Mouse (Mus musculus): ENCODE measurements around the gene Zbbx. TPM values are rescaled to one million over a fixed set of nuclear protein-coding genes. Genes with fewer than 3 reads are reported as not detected.
A peak's percentile ranks its signal among the peaks of the same experiment; 100 is the strongest.

Gene Zbbx
- total RNA-seq (2014; rRNA removed; ENCODE audit: low replicate concordance) (not detected in 2 replicates), polyA plus RNA-seq (2015; fragmentation: Nextera tagmentation; extraction: Ambion mirVana) (not detected in 2 replicates)

- Histone ChIP-seq H3K36me3 (replicated peaks; ENCODE audit: control insufficient read depth, insufficient read depth, low read length) (no peaks in the 10 kb centered on the region), H3K9ac (replicated peaks; ENCODE audit: low read depth, low read length) (no peak within 1 kb of the TSS), H3K4me1 (ENCODE audit: control insufficient read depth, insufficient read depth) (no peaks in the 10 kb centered on the region), H3K4me3 (ENCODE audit: low read depth, low read length) (peak within 1 kb of the TSS; percentile 14; the same call in 1 of the 2 replicates), H3K4me2 (ENCODE audit: low read depth, low read length) (peak within 1 kb of the TSS; percentile 45; the same call in 1 of the 2 replicates), H3K9me3 (replicated peaks; ENCODE audit: control insufficient read depth, low read length) (no peaks in the 10 kb centered on the region), H3K27me3 (ENCODE audit: control insufficient read depth, insufficient read depth, low read length) (no peaks in the 10 kb centered on the region), H3K27ac (ENCODE audit: low read depth) (no peak within 1 kb of the TSS)
- ATAC-seq (ENCODE audit: insufficient read depth, low read depth) (no peak), DNase-seq (ENCODE audit: low spot score) (no peak)
- TF ChIP-seq EP300 (IDR thresholded peaks at IDR 0.05; ENCODE audit: low read depth) (no peak), CTCF (IDR thresholded peaks at IDR 0.05; ENCODE audit: low read depth) (no peak)
- WGBS = 19% methylated on average over 20 of the region's 20 CpGs
Observed at GRCm38 (mm10) chr3:75164838-75165496, at the start of gene Zbbx. TSS of gene Zbbx (minus strand) at chr3:75165034.

GRCm38 (mm10) chr3:75202808-75203503 lies 38.1 kb upstream of the Zbbx start:
- DNase-seq (ENCODE audit: low spot score) (peak; percentile 31), ATAC-seq (ENCODE audit: insufficient read depth, low read depth) (no peak)
- no peak for TF ChIP-seq EP300 (IDR thresholded peaks at IDR 0.05; ENCODE audit: low read depth)
- TF ChIP-seq CTCF (IDR thresholded peaks at IDR 0.05; ENCODE audit: low read depth) = peak; percentile 74

GRCm38 (mm10) chr3:75182606-75183005 lies 17.8 kb upstream of the Zbbx start:
- no peaks in the 10 kb centered on the region for H3K27me3 ChIP-seq (ENCODE audit: control insufficient read depth, insufficient read depth, low read length)
- no peak for TF ChIP-seq CTCF (IDR thresholded peaks at IDR 0.05; ENCODE audit: low read depth)
- TF ChIP-seq EP300 (IDR thresholded peaks at IDR 0.05; ENCODE audit: low read depth) = no peak
- no peak overlapping the region for H3K4me3 ChIP-seq (ENCODE audit: low read depth, low read length)
- no peaks in the 10 kb centered on the region for H3K4me1 ChIP-seq (ENCODE audit: control insufficient read depth, insufficient read depth)
- H3K9ac ChIP-seq (replicated peaks; ENCODE audit: low read depth, low read length) = no peak overlapping the region
- ATAC-seq (ENCODE audit: insufficient read depth, low read depth) (no peak), DNase-seq (ENCODE audit: low spot score) (no peak)
- H3K4me2 ChIP-seq (ENCODE audit: low read depth, low read length) = no peak overlapping the region
- WGBS = 58% methylated on average over 1 of the region's 1 CpGs
- H3K27ac ChIP-seq (ENCODE audit: low read depth) = no peak overlapping the region
- H3K9me3 ChIP-seq (replicated peaks; ENCODE audit: control insufficient read depth, low read length) = no peaks in the 10 kb centered on the region
- no peaks in the 10 kb centered on the region for H3K36me3 ChIP-seq (replicated peaks; ENCODE audit: control insufficient read depth, insufficient read depth, low read length)

More at GRCm38 (mm10) chr3:75202808-75203503, 38.1 kb upstream of the Zbbx start:
- Histone ChIP-seq H3K4me3 (ENCODE audit: low read depth, low read length) (no peak overlapping the region), H3K9ac (replicated peaks; ENCODE audit: low read depth, low read length) (no peak overlapping the region), H3K36me3 (replicated peaks; ENCODE audit: control insufficient read depth, insufficient read depth, low read length) (no peaks in the 10 kb centered on the region), H3K27me3 (ENCODE audit: control insufficient read depth, insufficient read depth, low read length) (no peaks in the 10 kb centered on the region), H3K4me1 (ENCODE audit: control insufficient read depth, insufficient read depth) (no peaks in the 10 kb centered on the region), H3K27ac (ENCODE audit: low read depth) (no peak overlapping the region), H3K9me3 (replicated peaks; ENCODE audit: control insufficient read depth, low read length) (no peaks in the 10 kb centered on the region), H3K4me2 (ENCODE audit: low read depth, low read length) (no peak overlapping the region)
- 36% methylated on average over 12 of the region's 12 CpGs for WGBS

GRCm38 (mm10) chr3:75141876-75142275 lies 23.0 kb downstream of the Zbbx start:
- no peaks in the 10 kb centered on the region for H3K36me3 ChIP-seq (replicated peaks; ENCODE audit: control insufficient read depth, insufficient read depth, low read length)
- 75% methylated on average over 3 of the region's 3 CpGs for WGBS
- no peaks in the 10 kb centered on the region for H3K4me1 ChIP-seq (ENCODE audit: control insufficient read depth, insufficient read depth)
- no peak overlapping the region for H3K4me2 ChIP-seq (ENCODE audit: low read depth, low read length)
- no peak overlapping the region for H3K9ac ChIP-seq (replicated peaks; ENCODE audit: low read depth, low read length)
- no peak overlapping the region for H3K27ac ChIP-seq (ENCODE audit: low read depth)
- no peak overlapping the region for H3K4me3 ChIP-seq (ENCODE audit: low read depth, low read length)
- DNase-seq (ENCODE audit: low spot score) (no peak), ATAC-seq (ENCODE audit: insufficient read depth, low read depth) (no peak)
- H3K27me3 ChIP-seq (ENCODE audit: control insufficient read depth, insufficient read depth, low read length) = no peaks in the 10 kb centered on the region
- no peaks in the 10 kb centered on the region for H3K9me3 ChIP-seq (replicated peaks; ENCODE audit: control insufficient read depth, low read length)
- TF ChIP-seq EP300 (IDR thresholded peaks at IDR 0.05; ENCODE audit: low read depth) (no peak), CTCF (IDR thresholded peaks at IDR 0.05; ENCODE audit: low read depth) (no peak)

- no peak for DNase-seq (ENCODE audit: low spot score)
- H3K9me3 ChIP-seq (replicated peaks; ENCODE audit: control insufficient read depth, low read length) = no peaks in the 10 kb centered on the region
Observed at GRCm38 (mm10) chr3:75104867-75105266, 60.0 kb downstream of the Zbbx start.

More at GRCm38 (mm10) chr3:75104867-75105266, 60.0 kb downstream of the Zbbx start:
- Histone ChIP-seq H3K4me3 (ENCODE audit: low read depth, low read length) (no peak overlapping the region), H3K27ac (ENCODE audit: low read depth) (no peak overlapping the region), H3K36me3 (replicated peaks; ENCODE audit: control insufficient read depth, insufficient read depth, low read length) (no peaks in the 10 kb centered on the region), H3K9ac (replicated peaks; ENCODE audit: low read depth, low read length) (no peak overlapping the region), H3K27me3 (ENCODE audit: control insufficient read depth, insufficient read depth, low read length) (no peaks in the 10 kb centered on the region), H3K4me2 (ENCODE audit: low read depth, low read length) (no peak overlapping the region), H3K4me1 (ENCODE audit: control insufficient read depth, insufficient read depth) (no peaks in the 10 kb centered on the region)
- ATAC-seq (ENCODE audit: insufficient read depth, low read depth) = no peak
- TF ChIP-seq EP300 (IDR thresholded peaks at IDR 0.05; ENCODE audit: low read depth) (no peak), CTCF (IDR thresholded peaks at IDR 0.05; ENCODE audit: low read depth) (no peak)
